Mouse (Mus musculus) bone marrow macrophage, adult 2 months (primary cell): ENCODE measurements around the gene Arid5b. TPM values are rescaled to one million over a fixed set of nuclear protein-coding genes. Genes with fewer than 3 reads are reported as not detected.
A peak's percentile ranks its signal among the peaks of the same experiment; 100 is the strongest.

ENCODE experiments used
- H3K27ac ChIP-seq: 2 replicates; pipeline ENCODE4 v1.5.1; 2012; ENCODE audit warnings: low read depth, low read length; ENCODE audit not compliant: insufficient read depth
- H3K4me1 ChIP-seq: 2 replicates; pipeline ENCODE4 v1.6.1; 2012; ENCODE audit warnings: low read length; ENCODE audit not compliant: control insufficient read depth, insufficient read depth
- H3K4me3 ChIP-seq: 2 replicates; pipeline ENCODE4 v1.5.1; 2012; ENCODE audit warnings: mild to moderate bottlenecking, low read length, moderate library complexity; ENCODE audit not compliant: insufficient read depth
- CTCF ChIP-seq: IDR thresholded peaks from 2 replicates; pipeline ENCODE4 v1.5.1; 2012; ENCODE audit warnings: low read depth, mild to moderate bottlenecking, low read length, moderate library complexity
- POLR2A ChIP-seq: IDR thresholded peaks from 2 replicates; pipeline ENCODE4 v1.6.1; 2012; ENCODE audit warnings: mild to moderate bottlenecking, low read depth, low read length, borderline replicate concordance
- polyA plus RNA-seq: library from polyadenylated mRNA; stranded (reverse); fragments of >200 nt; gene quantifications from 2 replicates; pipeline ENCODE4 v1.2.4, GENCODE M21; 2012; ENCODE audit not compliant: missing spikeins, insufficient read depth, insufficient read length

Gene Arid5b
- polyA plus RNA-seq, 1 experiment: 26.5 TPM

GRCm38 (mm10) chr10:68089435-68090196 is 188.9 kb downstream of the Arid5b start:
- Histone ChIP-seq H3K4me3 (no peak overlapping the region), H3K4me1 (peaks cover 8% of the 10 kb centered on the region), H3K27ac (no peak overlapping the region)
- peak; percentile 51 for TF ChIP-seq CTCF
- TF ChIP-seq POLR2A: no peak

DNA sequence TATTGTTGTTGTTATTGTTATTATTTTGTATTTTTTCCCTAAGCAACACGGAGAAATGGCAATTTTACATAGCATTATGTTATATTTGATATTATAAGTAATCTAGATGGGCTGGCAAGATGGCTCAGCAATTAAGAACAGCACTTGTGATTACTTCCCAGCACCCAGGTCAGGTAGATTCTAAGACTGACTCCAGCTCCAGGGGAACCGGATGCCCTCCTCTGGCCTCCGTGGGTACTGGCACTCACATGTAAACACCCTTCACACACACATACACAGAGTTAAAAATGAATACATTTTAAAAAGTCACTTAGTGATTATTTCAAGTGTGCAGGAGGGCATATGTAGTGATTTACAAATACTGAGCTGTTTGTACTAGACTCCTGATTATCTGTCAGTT is 190.8 kb downstream of the Arid5b start:
- TF ChIP-seq POLR2A (no peak), CTCF (no peak)
- H3K4me3 ChIP-seq: no peak overlapping the region
- H3K4me1 ChIP-seq: peaks cover 8% of the 10 kb centered on the region
- no peak overlapping the region for H3K27ac ChIP-seq

- Histone ChIP-seq H3K4me1 (peaks cover 6% of the 10 kb centered on the region), H3K4me3 (no peak overlapping the region), H3K27ac (no peak overlapping the region)
- TF ChIP-seq CTCF: no peak
- TF ChIP-seq POLR2A: no peak
Observed at GRCm38 (mm10) chr10:68086973-68087372, 191.6 kb downstream of the Arid5b start.

- H3K27ac ChIP-seq: peak overlapping the region; percentile 56; the same call in 1 of the 2 replicates
Observed at GRCm38 (mm10) chr10:68085574-68085973, 193.0 kb downstream of the Arid5b start.

GRCm38 (mm10) chr10:68081712-68082111 is 196.8 kb downstream of the Arid5b start:
- TF ChIP-seq CTCF (no peak), POLR2A (no peak)
- Histone ChIP-seq H3K4me1 (peaks cover 6% of the 10 kb centered on the region), H3K4me3 (no peak overlapping the region), H3K27ac (no peak overlapping the region)

More at GRCm38 (mm10) chr10:68085574-68085973, 193.0 kb downstream of the Arid5b start:
- H3K4me3 ChIP-seq: no peak overlapping the region
- TF ChIP-seq CTCF (no peak), POLR2A (no peak)
- H3K4me1 ChIP-seq: peaks cover 6% of the 10 kb centered on the region

- Histone ChIP-seq H3K4me1 (peaks cover 6% of the 10 kb centered on the region), H3K4me3 (no peak overlapping the region), H3K27ac (no peak overlapping the region)
- no peak for TF ChIP-seq POLR2A
- no peak for TF ChIP-seq CTCF
Observed at GRCm38 (mm10) chr10:68079910-68080670, 198.4 kb downstream of the Arid5b start.

DNA sequence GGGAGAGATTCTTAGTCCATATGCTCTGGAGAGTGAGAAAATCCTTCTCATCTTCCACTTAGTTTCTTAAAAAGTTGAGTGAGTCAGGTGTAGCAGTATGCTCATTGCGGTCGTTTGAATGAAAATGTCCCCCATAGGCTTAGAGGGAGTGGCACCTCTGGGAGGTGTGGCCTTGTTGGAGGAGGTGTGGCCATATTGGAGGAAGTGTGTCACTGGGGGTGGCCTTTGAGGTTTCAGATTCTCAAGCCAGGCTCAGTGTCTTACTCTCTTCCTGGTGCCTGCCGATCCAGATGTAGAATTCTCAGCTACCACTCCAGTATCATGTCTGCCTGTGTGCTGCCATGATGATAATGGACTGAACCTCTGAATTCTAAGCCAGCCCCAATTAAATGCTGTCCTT is 199.8 kb downstream of the Arid5b start:
- Histone ChIP-seq H3K27ac (no peak overlapping the region), H3K4me1 (peaks cover 5% of the 10 kb centered on the region), H3K4me3 (no peak overlapping the region)
- TF ChIP-seq CTCF (no peak), POLR2A (no peak)

GRCm38 (mm10) chr10:68075181-68075580 is 203.4 kb downstream of the Arid5b start:
- peaks cover 5% of the 10 kb centered on the region for H3K4me1 ChIP-seq
- H3K4me3 ChIP-seq: no peak overlapping the region
- H3K27ac ChIP-seq: no peak overlapping the region
- TF ChIP-seq POLR2A (no peak), CTCF (no peak)

- peaks cover 5% of the 10 kb centered on the region for H3K4me1 ChIP-seq
- TF ChIP-seq CTCF: no peak
- TF ChIP-seq POLR2A: no peak
- H3K4me3 ChIP-seq: no peak overlapping the region
- H3K27ac ChIP-seq: no peak overlapping the region
Observed at GRCm38 (mm10) chr10:68074291-68074690, 204.2 kb downstream of the Arid5b start.

- TF ChIP-seq POLR2A (no peak), CTCF (no peak)
- H3K4me1 ChIP-seq: peaks cover 5% of the 10 kb centered on the region
- no peak overlapping the region for H3K4me3 ChIP-seq
Observed at GRCm38 (mm10) chr10:68072626-68073025, 205.9 kb downstream of the Arid5b start.

More at GRCm38 (mm10) chr10:68072626-68073025, 205.9 kb downstream of the Arid5b start:
- H3K27ac ChIP-seq: no peak overlapping the region
